Mouse (Mus musculus): ENCODE data around the gene Ptpdc1.

Ptpdc1 gene

GRCm38 (mm10) chr13:48625433-48626184, at the start of gene Ptpdc1:
Gene Ptpdc1, minus strand, starts transcription at chr13:48625664.
- DNase-seq (ENCODE audit: low spot score in 2 of 2): peak; percentile 93 to 98

GRCm38 (mm10) chr13:48674609-48675008, 49.1 kb upstream of the Ptpdc1 start:
- DNase-seq (ENCODE audit: low spot score in 2 of 2): no peak

- DNase-seq (ENCODE audit: low spot score in 2 of 2): no peak
Observed at GRCm38 (mm10) chr13:48672312-48672840, 46.9 kb upstream of the Ptpdc1 start.

- DNase-seq (ENCODE audit: low spot score in 2 of 2): no peak
Observed at GRCm38 (mm10) chr13:48668976-48669534, 43.6 kb upstream of the Ptpdc1 start.

GRCm38 (mm10) chr13:48668091-48668975, 42.9 kb upstream of the Ptpdc1 start:
- no peak for DNase-seq (ENCODE audit: low spot score in 2 of 2)

GRCm38 (mm10) chr13:48667461-48667860, 42.0 kb upstream of the Ptpdc1 start:
- DNase-seq (ENCODE audit: low spot score in 2 of 2): no peak

- no peak for DNase-seq (ENCODE audit: low spot score in 2 of 2)
Observed at GRCm38 (mm10) chr13:48665656-48666597, 40.5 kb upstream of the Ptpdc1 start.

GRCm38 (mm10) chr13:48664916-48665655, 39.6 kb upstream of the Ptpdc1 start:
- DNase-seq (ENCODE audit: low spot score in 2 of 2): no peak

GRCm38 (mm10) chr13:48663988-48664339, 38.5 kb upstream of the Ptpdc1 start:
- no peak for DNase-seq (ENCODE audit: low spot score in 2 of 2)

GRCm38 (mm10) chr13:48663211-48663987, 37.9 kb upstream of the Ptpdc1 start:
- DNase-seq (ENCODE audit: low spot score in 2 of 2): no peak

- no peak for DNase-seq (ENCODE audit: low spot score in 2 of 2)
Observed at GRCm38 (mm10) chr13:48662431-48663143, 37.1 kb upstream of the Ptpdc1 start, which contains the start of gene Barx1. Gene Barx1, plus strand, starts transcription at chr13:48662998.

GRCm38 (mm10) chr13:48661561-48661960, 36.1 kb upstream of the Ptpdc1 start:
- DNase-seq (ENCODE audit: low spot score in 2 of 2): no peak

- no peak for DNase-seq (ENCODE audit: low spot score in 2 of 2)
Observed at GRCm38 (mm10) chr13:48660741-48661140, 35.3 kb upstream of the Ptpdc1 start.

- no peak for DNase-seq (ENCODE audit: low spot score in 2 of 2)
Observed at GRCm38 (mm10) chr13:48660221-48660734, 34.8 kb upstream of the Ptpdc1 start.

GRCm38 (mm10) chr13:48659254-48660220, 34.1 kb upstream of the Ptpdc1 start:
- DNase-seq (ENCODE audit: low spot score in 2 of 2): no peak

- DNase-seq (ENCODE audit: low spot score in 2 of 2): no peak
Observed at GRCm38 (mm10) chr13:48658588-48659253, 33.3 kb upstream of the Ptpdc1 start.

- no peak for DNase-seq (ENCODE audit: low spot score in 2 of 2)
Observed at GRCm38 (mm10) chr13:48657791-48658190, 32.3 kb upstream of the Ptpdc1 start.
